Mouse (Mus musculus) brain, embryonic 14.5 days (tissue): ENCODE data around the gene Gm20831.
"Not testable (repeated sequence)": the region's sequence is repeated elsewhere in the genome, so short reads cannot be mapped to it uniquely, and the experiment has no call there.

Experiments
- CTCF ChIP-seq: fragments of 200-500 bp; IDR thresholded peaks from 2 replicates; pipeline ENCODE4 v1.5.1; 2012; ENCODE audit warnings: inconsistent platforms, mild to moderate bottlenecking, moderate library complexity, borderline replicate concordance; ENCODE audit not compliant: insufficient read depth, insufficient read length; ENCODE audit errors: extremely low read depth
- POLR2A ChIP-seq: fragments of 200-500 bp; IDR thresholded peaks from 2 replicates; pipeline ENCODE4 v1.6.1; 2012; ENCODE audit warnings: mild to moderate bottlenecking, inconsistent platforms, borderline replicate concordance; ENCODE audit not compliant: poor library complexity, insufficient read depth, insufficient read length, severe bottlenecking; ENCODE audit errors: extremely low read depth

GRCm38 (mm10) chrY:17937230-17937629, 62.7 kb downstream of the Gm20831 start, which contains the start of gene Srsy:
- not testable (repeated sequence) for TF ChIP-seq CTCF, POLR2A
